Mouse (Mus musculus): ENCODE measurements at regions not wholly inside any gene's neighbourhood (a gene's known extent, or its start where the extent isn't known, plus 50 kb on each side); places are given as distances from the start of the nearest gene placed in this dataset.

GRCm38 (mm10) chr4:142306076-142306475, 66.9 kb upstream of the Kazn start:
- DNase-seq (ENCODE audit: low spot score) = no peak

DNA sequence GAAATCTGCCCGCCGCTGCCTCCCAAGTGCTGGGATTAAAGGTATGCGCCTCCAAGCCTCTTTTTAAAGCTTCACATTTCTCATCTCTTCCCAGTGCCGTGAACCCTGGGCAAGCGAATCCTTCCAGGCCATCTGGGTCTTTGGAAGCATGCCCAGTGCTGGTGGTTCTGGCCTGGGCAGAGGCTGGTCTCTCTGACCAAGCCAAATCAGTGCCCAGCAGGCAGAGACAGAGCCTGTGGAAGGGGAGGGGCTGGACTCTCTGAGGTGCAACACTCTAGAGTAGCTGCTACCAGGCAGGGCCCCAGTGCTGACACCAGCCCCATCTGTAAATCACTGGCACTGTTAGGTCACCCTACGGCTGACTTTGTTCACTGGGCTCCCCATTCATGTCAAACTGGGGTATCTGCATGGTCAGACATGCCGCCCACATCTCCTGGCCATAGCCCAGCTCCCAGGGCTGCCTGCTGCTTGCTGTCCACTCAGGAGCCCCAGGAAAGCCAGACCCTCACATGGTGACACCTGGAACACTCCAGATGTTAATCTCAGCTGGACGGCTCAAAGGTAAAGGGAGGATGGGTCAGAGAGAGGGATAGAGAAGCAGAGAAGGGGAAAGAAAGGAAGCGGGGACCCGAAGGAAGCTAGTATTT, 64.3 kb upstream of the Kazn start:
- DNase-seq (ENCODE audit: low spot score) = no peak

GRCm38 (mm10) chr4:142302724-142303120, 63.5 kb upstream of the Kazn start:
- DNase-seq (ENCODE audit: low spot score) = no peak

DNA sequence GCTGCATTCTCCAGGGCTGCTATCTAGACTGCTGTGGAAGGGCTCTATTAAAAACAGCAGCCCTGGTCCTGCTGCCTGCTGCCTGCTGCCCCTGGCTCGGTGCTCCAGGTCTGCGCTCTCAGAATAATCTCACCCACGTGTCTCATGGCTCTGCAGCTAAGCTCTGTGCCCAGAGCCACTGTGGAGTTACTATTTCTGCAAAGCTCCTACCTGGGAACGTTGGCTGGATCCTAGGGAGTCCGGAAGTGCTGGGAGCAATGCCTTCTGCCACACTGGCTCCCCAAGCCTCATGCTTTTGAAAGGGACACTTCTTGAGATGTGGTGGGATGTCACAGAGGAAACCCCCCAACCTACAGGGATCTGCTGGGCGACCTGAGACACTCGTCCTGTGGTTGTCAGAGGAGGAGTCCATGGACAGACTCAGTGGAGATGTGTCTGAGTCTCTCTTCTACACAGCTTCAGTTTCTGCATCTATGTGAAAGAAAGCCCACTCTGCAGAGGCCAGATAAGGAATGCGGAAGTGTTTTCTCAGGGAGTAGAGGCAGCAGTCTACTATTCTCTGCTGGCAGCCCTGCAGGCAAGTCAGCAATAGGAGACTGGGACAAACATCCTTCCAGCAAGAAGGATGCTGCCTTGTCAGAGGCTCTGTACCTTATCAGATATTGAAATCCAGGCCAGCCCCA, 63.0 kb upstream of the Kazn start:
- peak; percentile 35 for DNase-seq (ENCODE audit: low spot score)

DNA sequence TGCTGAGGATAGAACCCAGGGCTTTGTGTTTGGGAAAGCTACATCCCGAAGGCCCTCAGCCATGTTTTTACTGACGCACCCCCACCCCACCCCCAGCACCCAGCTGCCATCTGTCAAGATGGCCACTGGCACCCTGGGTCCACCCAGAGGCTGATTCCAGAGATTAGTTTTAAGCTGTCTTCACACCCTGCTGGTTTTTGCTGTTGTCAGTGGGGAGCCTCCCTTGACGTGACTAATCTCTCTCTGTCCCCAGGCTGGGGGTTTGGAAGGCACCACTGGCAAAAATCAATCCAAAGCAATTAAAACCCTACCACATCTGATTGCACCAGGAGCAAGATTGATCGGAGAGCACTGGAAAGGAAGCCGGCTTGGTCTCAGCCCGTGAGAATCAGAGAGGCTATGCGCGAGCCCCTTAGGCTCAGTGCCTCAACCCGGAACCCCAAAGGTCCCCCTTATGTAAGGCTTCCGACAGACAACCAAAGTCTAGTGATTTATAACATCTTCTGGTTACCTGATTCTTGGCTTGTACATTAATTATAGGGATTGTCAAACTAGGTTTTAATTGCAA, 59.7 kb upstream of the Kazn start:
- DNase-seq (ENCODE audit: low spot score) = no peak

GRCm38 (mm10) chr4:142292760-142293159, 53.6 kb upstream of the Kazn start:
- DNase-seq (ENCODE audit: low spot score) = no peak

GRCm38 (mm10) chr4:142292334-142292733, 53.1 kb upstream of the Kazn start:
- DNase-seq (ENCODE audit: low spot score) = no peak

DNA sequence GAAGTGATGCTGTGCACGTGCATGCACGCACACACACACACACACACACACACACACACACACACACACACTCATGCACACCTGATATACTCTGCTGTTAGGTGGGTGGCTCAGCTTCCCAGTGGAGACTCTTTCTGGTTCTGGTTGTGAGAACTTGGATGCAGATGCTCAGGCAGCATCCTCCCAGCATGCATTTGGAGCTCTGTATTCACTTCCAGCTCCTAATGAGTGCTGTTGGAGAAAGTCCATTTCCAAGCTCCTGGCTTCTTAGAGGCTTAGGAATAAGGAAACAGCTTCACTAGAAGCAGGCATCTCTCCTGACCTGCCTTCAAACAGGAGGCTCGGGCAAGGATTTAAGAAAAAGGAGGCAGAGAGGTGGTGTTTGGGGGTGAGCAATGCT, 52.2 kb upstream of the Kazn start:
- DNase-seq (ENCODE audit: low spot score) = no peak
